Mouse (Mus musculus): Measurements from ENCODE around the gene Snx14. TPM values are rescaled to one million over a fixed set of nuclear protein-coding genes. Genes with fewer than 3 reads are reported as not detected.
A peak's percentile ranks its signal among the peaks of the same experiment; 100 is the strongest.

Gene Snx14
- polyA plus RNA-seq, 1 experiment: 9.5 TPM

- peaks cover 7% of the 10 kb centered on the region for H3K36me3 ChIP-seq (ENCODE audit: control insufficient read depth, insufficient read depth, low read length)
- no peaks in the 10 kb centered on the region for H3K27me3 ChIP-seq (ENCODE audit: control insufficient read depth, insufficient read depth, low read length)
- H3K27ac ChIP-seq (ENCODE audit: insufficient read depth, low read length): no peak overlapping the region
- DNase-seq (ENCODE audit: low read depth in 1 of 2, low spot score in 2 of 2): no peak
- TF ChIP-seq POLR2A (IDR thresholded peaks at IDR 0.05; ENCODE audit: low read depth, low read length) (no peak), CTCF (IDR thresholded peaks at IDR 0.05; ENCODE audit: extremely low read depth, insufficient read depth, insufficient read length, insufficient replicate concordance) (no peak)
- WGBS: 94% methylated on average over 8 of the region's 8 CpGs
- no peaks in the 10 kb centered on the region for H3K4me1 ChIP-seq (ENCODE audit: control insufficient read depth, insufficient read depth, insufficient read length)
- H3K4me3 ChIP-seq (ENCODE audit: extremely low read depth, insufficient read depth, insufficient read length): no peak overlapping the region
Observed at GRCm38 (mm10) chr9:88394852-88395251, 43.9 kb downstream of the Snx14 start.

GRCm38 (mm10) chr9:88388826-88389225 is 49.9 kb downstream of the Snx14 start:
- 96% methylated on average over 5 of the region's 5 CpGs for whole genome bisulfite sequencing
- no peak for TF ChIP-seq CTCF (IDR thresholded peaks at IDR 0.05; ENCODE audit: extremely low read depth, insufficient read depth, insufficient read length, insufficient replicate concordance)
- TF ChIP-seq POLR2A (IDR thresholded peaks at IDR 0.05; ENCODE audit: low read depth, low read length): no peak
- Histone ChIP-seq H3K27ac (ENCODE audit: insufficient read depth, low read length) (no peak overlapping the region), H3K4me1 (ENCODE audit: control insufficient read depth, insufficient read depth, insufficient read length) (no peaks in the 10 kb centered on the region), H3K27me3 (ENCODE audit: control insufficient read depth, insufficient read depth, low read length) (no peaks in the 10 kb centered on the region), H3K4me3 (ENCODE audit: extremely low read depth, insufficient read depth, insufficient read length) (no peak overlapping the region), H3K36me3 (ENCODE audit: control insufficient read depth, insufficient read depth, low read length) (peaks cover 10% of the 10 kb centered on the region)
- no peak for DNase-seq (ENCODE audit: low read depth in 1 of 2, low spot score in 2 of 2)

- Histone ChIP-seq H3K4me3 (ENCODE audit: extremely low read depth, insufficient read depth, insufficient read length) (no peak overlapping the region), H3K36me3 (ENCODE audit: control insufficient read depth, insufficient read depth, low read length) (peaks cover 21% of the 10 kb centered on the region), H3K27me3 (ENCODE audit: control insufficient read depth, insufficient read depth, low read length) (no peaks in the 10 kb centered on the region), H3K4me1 (ENCODE audit: control insufficient read depth, insufficient read depth, insufficient read length) (no peaks in the 10 kb centered on the region), H3K27ac (ENCODE audit: insufficient read depth, low read length) (no peak overlapping the region)
- 64% methylated on average over 1 of the region's 1 CpGs for WGBS
- DNase-seq (ENCODE audit: low read depth in 1 of 2, low spot score in 2 of 2): no peak
- TF ChIP-seq POLR2A (IDR thresholded peaks at IDR 0.05; ENCODE audit: low read depth, low read length): no peak
- no peak for TF ChIP-seq CTCF (IDR thresholded peaks at IDR 0.05; ENCODE audit: extremely low read depth, insufficient read depth, insufficient read length, insufficient replicate concordance)
Observed at GRCm38 (mm10) chr9:88380542-88380941, 58.2 kb downstream of the Snx14 start.

- H3K36me3 ChIP-seq (ENCODE audit: control insufficient read depth, insufficient read depth, low read length): peaks cover 21% of the 10 kb centered on the region
Observed at GRCm38 (mm10) chr9:88380076-88380475, 58.7 kb downstream of the Snx14 start.

GRCm38 (mm10) chr9:88379057-88379456 is 59.7 kb downstream of the Snx14 start:
- Histone ChIP-seq H3K27ac (ENCODE audit: insufficient read depth, low read length) (no peak overlapping the region), H3K36me3 (ENCODE audit: control insufficient read depth, insufficient read depth, low read length) (peaks cover 19% of the 10 kb centered on the region), H3K27me3 (ENCODE audit: control insufficient read depth, insufficient read depth, low read length) (no peaks in the 10 kb centered on the region), H3K4me1 (ENCODE audit: control insufficient read depth, insufficient read depth, insufficient read length) (no peaks in the 10 kb centered on the region), H3K4me3 (ENCODE audit: extremely low read depth, insufficient read depth, insufficient read length) (no peak overlapping the region)
- TF ChIP-seq POLR2A (IDR thresholded peaks at IDR 0.05; ENCODE audit: low read depth, low read length): no peak
- no peak for TF ChIP-seq CTCF (IDR thresholded peaks at IDR 0.05; ENCODE audit: extremely low read depth, insufficient read depth, insufficient read length, insufficient replicate concordance)
- 73% methylated on average over 3 of the region's 3 CpGs for WGBS
- DNase-seq (ENCODE audit: low read depth in 1 of 2, low spot score in 2 of 2): no peak

More at GRCm38 (mm10) chr9:88380076-88380475, 58.7 kb downstream of the Snx14 start:
- H3K4me3 ChIP-seq (ENCODE audit: extremely low read depth, insufficient read depth, insufficient read length): no peak overlapping the region
- no peaks in the 10 kb centered on the region for H3K27me3 ChIP-seq (ENCODE audit: control insufficient read depth, insufficient read depth, low read length)
- peak in 1 of 2 experiments; percentile 53 for DNase-seq (ENCODE audit: low read depth in 1 of 2, low spot score in 2 of 2)
- H3K4me1 ChIP-seq (ENCODE audit: control insufficient read depth, insufficient read depth, insufficient read length): no peaks in the 10 kb centered on the region
- no peak overlapping the region for H3K27ac ChIP-seq (ENCODE audit: insufficient read depth, low read length)
- TF ChIP-seq POLR2A (IDR thresholded peaks at IDR 0.05; ENCODE audit: low read depth, low read length): no peak
- no peak for TF ChIP-seq CTCF (IDR thresholded peaks at IDR 0.05; ENCODE audit: extremely low read depth, insufficient read depth, insufficient read length, insufficient replicate concordance)
- 28% methylated on average over 7 of the region's 7 CpGs for WGBS

- DNase-seq (ENCODE audit: low read depth in 1 of 2, low spot score in 2 of 2): no peak
- Histone ChIP-seq H3K36me3 (ENCODE audit: control insufficient read depth, insufficient read depth, low read length) (peaks cover 15% of the 10 kb centered on the region), H3K27ac (ENCODE audit: insufficient read depth, low read length) (no peak overlapping the region), H3K4me1 (ENCODE audit: control insufficient read depth, insufficient read depth, insufficient read length) (no peaks in the 10 kb centered on the region), H3K4me3 (ENCODE audit: extremely low read depth, insufficient read depth, insufficient read length) (no peak overlapping the region), H3K27me3 (ENCODE audit: control insufficient read depth, insufficient read depth, low read length) (no peaks in the 10 kb centered on the region)
- WGBS: 39% methylated on average over 5 of the region's 5 CpGs
- TF ChIP-seq CTCF (IDR thresholded peaks at IDR 0.05; ENCODE audit: extremely low read depth, insufficient read depth, insufficient read length, insufficient replicate concordance): no peak
- TF ChIP-seq POLR2A (IDR thresholded peaks at IDR 0.05; ENCODE audit: low read depth, low read length): no peak
Observed at GRCm38 (mm10) chr9:88377483-88377882, 61.3 kb downstream of the Snx14 start.

GRCm38 (mm10) chr9:88373001-88373400 is 65.8 kb downstream of the Snx14 start:
- Histone ChIP-seq H3K27me3 (ENCODE audit: control insufficient read depth, insufficient read depth, low read length) (no peaks in the 10 kb centered on the region), H3K27ac (ENCODE audit: insufficient read depth, low read length) (no peak overlapping the region), H3K4me3 (ENCODE audit: extremely low read depth, insufficient read depth, insufficient read length) (no peak overlapping the region), H3K36me3 (ENCODE audit: control insufficient read depth, insufficient read depth, low read length) (no peaks in the 10 kb centered on the region; the same call in none of the 2 replicates), H3K4me1 (ENCODE audit: control insufficient read depth, insufficient read depth, insufficient read length) (no peaks in the 10 kb centered on the region)
- no peak for TF ChIP-seq POLR2A (IDR thresholded peaks at IDR 0.05; ENCODE audit: low read depth, low read length)
- no peak for TF ChIP-seq CTCF (IDR thresholded peaks at IDR 0.05; ENCODE audit: extremely low read depth, insufficient read depth, insufficient read length, insufficient replicate concordance)
- WGBS: 89% methylated on average over 2 of the region's 2 CpGs
- no peak for DNase-seq (ENCODE audit: low read depth in 1 of 2, low spot score in 2 of 2)

All from spleen, adult 2 months (tissue).